Mouse (Mus musculus) heart, postnatal 25 days (tissue): Measurements from ENCODE around the gene Afap1l2. TPM values are rescaled to one million over a fixed set of nuclear protein-coding genes. Genes with fewer than 3 reads are reported as not detected.

Experiments
- DNase-seq: peaks from one replicate; pipeline ENCODE4 v3.0.0; 2022; ENCODE audit warnings: low spot score
- intact Hi-C: fragments of 180-260 bp; cut with DNase I; formaldehyde crosslinking; loops from one replicate; pipeline ENCODE4 v1.15.1; 2025
- total RNA-seq, 2 experiments: library from RNA; stranded (reverse); gene quantifications; 2 replicates each; pipeline ENCODE4 v1.2.3; 2021

The Afap1l2 gene
- total RNA-seq, 2 experiments from 2014 or later: 5.0 to 5.7 TPM

DNA sequence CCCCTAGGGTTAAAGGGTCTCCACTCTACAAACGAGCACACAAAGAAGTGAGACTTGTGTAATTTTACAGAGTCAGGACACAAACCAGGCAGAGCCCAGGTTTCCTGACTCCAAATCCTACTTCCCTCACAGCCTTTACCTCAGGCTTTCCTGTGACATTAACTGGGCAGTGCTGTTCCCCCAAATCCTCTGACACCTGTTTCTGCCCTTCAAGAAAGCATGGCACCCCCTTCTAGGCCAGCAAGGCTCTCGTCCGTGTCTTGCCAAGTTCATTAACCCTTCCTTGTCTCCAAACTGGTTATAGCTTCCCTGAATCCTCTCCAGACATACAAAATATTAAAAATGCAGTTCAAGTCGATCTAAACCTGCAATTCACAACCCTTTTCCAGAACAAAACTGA, 2.0 kb upstream of the Afap1l2 start:
- no peak for DNase-seq
- intact Hi-C loops: no loop called here

DNA sequence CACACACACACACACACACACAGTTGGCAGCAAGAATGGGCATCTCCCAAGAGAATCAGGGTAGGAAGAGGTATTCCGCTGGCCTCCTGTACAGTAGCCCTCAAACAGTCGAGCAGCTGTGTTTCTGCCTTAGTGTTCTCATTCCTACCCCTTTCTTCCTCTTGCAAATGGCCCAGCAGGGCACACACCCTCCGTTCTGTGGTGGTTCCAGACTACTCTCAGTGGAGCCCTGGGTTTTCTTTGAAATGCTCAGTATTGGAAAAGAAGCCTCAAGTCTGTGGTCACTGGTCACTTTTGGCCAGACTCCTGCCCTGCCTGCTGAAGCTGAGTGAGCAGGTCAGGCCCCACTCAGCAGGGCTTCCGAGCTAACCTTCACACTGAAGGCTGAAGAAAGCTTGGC, 1.6 kb upstream of the Afap1l2 start:
- no peak for DNase-seq
- intact Hi-C loops: no loop called here

DNA sequence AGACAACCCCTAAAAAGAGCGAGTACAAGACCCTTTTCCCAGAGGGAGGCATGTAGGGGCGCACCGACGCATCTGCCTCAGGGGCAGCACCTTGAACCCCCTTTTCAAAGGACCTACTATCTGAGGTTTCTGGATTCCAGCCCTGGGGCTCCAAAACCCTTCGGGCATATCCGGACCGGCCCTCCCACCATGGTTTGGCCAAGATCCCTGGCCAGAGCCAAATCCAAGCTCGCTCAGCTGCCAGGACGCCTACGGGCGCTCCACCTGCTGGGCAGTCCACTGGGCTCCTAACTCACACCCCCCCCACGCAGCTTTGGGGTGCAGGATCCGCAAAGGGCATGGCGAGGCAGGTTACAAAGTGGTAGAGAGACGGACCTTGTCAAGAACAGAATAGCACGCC, 737 bp downstream of the Afap1l2 start:
- intact Hi-C loops: no loop called here
- peak; percentile 44 for DNase-seq

DNA sequence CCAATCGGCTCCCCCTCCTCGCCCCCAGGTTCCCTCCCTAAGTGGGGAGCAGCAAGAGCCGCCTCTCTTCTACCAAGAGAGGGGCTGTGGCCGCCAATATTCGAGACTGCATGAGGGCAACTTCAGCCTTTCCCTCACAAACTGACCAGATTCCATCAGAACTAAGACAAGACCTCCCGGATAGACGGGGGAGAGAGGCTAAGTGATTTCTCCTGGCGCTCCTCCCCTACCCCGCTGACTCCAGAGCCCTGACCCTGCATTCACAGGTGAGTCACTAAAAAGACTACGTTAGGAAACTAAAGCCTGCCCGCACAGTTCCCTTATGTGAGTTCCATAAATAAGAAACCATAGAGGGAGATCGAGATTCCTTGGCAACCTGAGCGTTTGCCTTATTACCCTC, 1.2 kb downstream of the Afap1l2 start:
- intact Hi-C loops: no loop called here
- no peak for DNase-seq

DNA sequence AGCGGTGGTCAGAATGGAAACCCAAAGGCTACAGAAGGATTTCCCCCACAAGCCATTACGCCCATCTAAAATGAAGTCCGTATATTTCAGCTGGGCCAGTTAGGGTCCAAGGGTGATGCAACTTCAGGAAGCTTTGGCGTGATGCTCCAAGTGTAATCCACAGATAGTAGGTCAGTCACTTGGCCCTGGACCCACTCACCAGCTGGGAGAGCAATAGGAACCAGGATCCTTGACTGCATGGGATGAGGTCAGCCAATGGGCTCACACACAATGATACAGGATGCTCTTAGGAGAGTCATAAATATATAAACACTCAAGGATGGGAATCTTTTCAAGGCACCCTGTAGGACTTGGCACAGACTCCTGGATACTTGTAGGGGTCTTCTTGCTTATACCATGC, 3.0 kb downstream of the Afap1l2 start:
- peak; percentile 59 for DNase-seq
- intact Hi-C loops: no loop called here

DNA sequence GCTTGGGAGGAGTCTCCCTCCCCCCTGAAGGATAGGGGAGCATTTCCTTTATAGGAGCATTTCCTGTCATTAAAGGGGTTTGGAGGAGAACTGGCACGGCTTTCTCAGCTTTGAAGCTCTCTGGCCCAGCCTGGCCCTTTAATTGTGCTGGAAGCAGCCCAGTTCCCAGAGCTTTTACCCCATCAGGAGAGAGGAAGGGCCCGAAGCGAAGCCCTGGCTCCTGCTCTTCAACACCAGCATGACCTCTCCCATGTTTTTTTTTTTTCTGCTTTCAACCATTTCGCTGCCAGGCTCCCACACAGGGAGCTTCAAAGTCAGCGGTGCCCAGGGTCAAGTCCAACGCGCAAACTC, 4.6 kb downstream of the Afap1l2 start:
- intact Hi-C loops: no loop called here
- DNase-seq: no peak

DNA sequence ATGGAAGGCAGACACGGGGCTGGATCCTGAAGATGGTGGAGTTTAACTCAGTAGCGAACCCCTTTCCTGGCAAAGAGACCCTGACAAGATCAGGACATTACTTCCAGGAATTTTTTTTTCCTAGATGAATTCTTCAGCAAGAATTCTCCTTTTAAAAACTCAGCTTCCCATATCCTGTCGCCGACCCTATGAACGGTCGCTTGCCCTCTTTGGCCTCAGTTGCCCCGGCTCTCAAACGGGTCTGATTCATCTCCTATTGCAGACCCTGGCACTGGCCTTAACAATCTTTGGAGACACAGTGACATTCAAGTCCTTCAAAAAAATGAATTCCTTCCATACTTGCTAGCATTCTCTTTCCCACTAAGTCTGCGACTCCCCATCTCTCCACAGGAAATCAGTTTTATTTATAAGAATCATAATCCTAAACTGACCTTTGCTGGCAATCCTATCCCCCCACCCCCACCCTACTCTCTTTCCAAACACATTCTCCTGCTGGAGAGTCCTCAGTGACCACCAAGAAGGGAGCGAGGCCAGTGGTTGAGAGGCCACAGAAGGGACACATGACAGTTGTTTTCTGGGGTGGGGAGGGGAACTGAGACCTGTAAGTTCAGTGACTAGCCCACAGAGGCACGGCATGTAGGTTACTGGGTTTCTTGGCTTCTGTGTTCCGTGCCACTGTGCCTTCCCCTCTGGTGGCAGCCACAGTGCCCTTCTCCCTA, 5.1 kb downstream of the Afap1l2 start:
- no peak for DNase-seq
- intact Hi-C loops: no loop called here

DNA sequence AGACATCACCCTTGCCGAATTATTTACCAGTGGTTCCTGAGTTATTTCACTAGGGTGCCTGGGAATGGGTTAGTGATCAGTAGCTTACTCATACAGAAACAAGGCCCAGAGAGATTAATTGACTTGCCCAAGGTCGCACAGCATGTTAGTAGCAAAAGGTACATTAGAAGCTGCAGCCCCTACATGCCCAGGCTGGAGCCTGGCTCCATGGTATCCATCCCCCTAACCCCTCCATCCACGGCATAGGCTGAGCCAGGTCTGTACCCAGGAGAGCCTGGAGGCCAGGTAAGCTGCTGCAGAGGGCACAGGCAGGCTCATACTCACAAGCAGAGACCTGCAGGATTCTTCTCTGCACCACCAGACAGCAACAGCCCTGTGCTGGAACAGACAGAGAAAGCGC, 6.1 kb downstream of the Afap1l2 start:
- intact Hi-C loops: no loop called here

DNA sequence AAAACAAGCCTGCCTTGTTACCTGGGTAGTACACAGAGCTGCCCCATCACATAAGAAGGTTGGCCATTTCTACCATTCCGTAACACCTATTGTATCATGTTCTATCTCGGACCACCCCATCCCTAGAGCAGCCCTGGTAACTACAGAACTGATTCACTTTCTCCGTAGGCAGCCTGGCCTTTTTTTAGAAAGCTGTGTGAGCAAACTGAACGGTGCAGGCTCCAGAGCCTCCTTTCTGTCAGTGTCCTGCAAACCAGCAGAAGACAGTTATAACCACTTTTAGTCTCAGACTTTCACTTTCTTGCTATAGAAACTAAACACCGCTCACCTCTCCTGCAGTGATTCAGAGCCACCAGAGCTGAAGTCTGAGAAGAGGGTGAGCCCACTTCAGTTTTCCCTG, 7.4 kb downstream of the Afap1l2 start:
- intact Hi-C loops: no loop called here
- no peak for DNase-seq

More for the DNA sequence above, 6.1 kb downstream of the Afap1l2 start:
- no peak for DNase-seq

DNA sequence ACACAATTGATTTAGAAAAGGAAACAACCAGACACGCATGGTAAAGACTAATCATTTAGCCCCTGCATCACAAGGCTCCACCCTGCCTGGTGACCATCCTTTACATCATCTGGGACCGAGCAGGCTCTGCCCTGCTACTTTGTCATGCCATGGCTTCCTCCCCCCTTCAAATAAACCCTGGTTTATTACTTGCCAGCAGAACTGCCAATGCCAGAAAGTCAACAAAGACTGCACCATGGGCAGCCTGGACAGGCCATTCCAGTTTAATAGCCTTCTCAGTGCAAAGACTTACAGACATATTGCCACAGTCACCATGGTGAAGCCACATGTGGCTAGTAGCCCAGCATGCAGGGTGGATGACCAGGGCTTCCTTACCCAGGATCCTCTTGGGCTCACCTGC, 8.2 kb downstream of the Afap1l2 start:
- no peak for DNase-seq
- intact Hi-C loops: no loop called here

DNA sequence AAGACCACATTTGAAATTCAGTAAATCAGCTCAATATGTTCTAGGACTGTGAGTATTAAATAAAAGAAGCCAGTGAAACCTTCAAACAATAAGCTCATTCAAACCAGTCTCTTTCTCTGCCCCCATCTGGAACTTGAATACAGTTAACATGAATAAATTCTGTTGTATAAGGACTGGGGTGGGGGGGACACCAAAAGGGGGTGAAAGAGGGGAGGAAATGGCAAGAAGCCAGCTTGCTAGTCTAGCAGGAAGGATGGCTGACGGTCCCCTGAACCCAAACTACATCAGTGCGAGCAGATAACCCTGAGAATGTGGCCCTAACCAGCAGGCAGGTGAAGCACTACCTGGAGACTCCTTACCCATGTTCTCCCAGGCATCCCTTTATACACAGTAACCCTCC, 9.1 kb downstream of the Afap1l2 start:
- intact Hi-C loops: no loop called here
- no peak for DNase-seq

DNA sequence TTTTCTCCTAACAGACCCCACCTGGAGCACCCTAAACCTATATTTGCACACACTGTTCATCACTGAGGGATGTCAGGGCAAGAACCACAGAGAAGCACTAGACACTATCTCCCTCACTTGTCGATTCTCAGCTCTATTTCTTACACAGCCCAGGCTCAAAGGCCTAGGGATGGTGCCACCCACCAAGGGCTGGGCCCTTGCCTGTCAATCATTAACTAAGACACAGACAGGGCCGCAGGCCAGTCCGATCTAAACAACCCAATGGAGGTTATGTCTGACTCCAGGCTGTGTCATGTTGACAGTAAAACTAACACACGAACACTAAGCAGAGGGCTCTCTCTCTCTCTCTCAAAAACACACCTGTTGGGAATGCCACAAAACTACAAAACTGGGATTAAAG, 9.7 kb downstream of the Afap1l2 start:
- DNase-seq: no peak
- intact Hi-C loops: no loop called here

DNA sequence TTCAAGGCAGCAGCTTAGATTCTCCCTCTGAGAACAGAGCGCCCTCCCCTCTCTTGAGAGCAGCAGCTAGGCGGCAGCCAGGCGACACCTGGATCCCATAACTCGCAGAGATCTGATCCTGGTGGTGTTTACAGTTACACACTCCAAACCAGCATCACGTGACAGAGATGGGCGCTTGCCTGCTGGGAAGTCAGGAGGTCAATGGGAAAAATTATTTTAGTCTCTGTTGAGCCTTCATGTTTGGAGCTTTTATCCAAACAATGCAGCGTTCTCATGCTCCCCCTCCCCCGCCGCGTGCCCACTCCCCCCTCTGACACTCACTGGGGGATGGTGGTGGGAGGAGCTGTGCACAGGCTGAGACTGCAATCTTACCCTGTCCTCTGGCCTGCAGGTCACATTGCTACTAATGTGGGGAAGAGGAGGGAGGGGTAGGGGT, 10.8 kb downstream of the Afap1l2 start:
- intact Hi-C loops: no loop called here
- no peak for DNase-seq

DNA sequence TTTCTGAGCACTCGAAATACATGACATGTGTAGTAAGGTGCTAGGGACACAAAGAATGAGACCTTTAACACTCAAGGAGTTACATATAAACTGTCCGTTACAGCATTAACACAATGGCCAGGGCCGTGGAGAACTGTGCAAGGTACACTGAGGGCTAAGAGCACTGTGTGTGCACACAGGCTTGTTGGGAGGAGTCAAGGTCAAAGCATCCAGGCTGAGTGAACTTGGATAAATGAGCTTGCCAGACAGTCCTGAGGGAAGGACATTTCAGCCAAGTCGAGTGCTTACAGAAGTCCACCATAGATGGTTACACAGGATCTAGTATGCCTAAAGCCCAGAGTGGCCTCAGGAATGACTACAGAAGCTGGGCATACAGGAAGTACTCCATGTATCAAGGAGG, 12.6 kb downstream of the Afap1l2 start:
- intact Hi-C loops: no loop called here
- no peak for DNase-seq

DNA sequence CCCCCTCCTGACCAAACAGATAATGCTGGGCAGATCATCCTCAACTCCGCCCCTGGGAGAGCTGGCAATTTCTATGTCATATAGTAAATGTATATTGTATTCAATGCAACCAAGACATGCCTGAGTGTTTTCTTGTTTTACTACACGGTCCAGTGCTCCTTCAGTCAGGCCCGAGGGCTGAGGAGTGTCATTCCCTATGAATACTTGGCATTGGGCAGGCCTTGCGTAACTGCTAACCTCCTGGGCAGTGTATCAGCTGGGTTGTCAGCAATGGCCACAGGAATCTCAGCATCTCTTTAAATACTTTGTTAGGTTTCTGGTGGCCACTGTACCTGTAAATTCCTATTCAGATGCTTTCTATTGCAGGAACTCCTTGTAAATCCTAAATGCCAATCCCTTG, 13.4 kb downstream of the Afap1l2 start:
- intact Hi-C loops: no loop called here
- no peak for DNase-seq

DNA sequence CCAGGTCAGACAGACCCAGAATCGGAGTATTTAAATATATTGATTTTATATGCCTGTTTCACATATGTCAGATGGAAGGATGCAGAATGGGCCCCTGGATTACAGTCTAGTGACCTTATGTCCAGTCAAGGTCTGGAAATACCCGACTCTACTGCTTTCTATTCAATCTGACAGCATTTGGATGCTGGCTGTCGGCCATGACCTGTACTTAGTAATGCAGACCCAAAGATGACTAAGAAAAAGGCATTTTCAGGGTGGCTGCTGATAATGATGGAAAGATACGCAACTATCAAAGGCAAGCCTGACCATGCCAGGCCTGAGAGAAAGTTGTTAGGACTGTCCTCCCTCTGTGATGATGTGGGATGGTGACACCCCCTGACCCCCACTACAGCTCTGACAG, 14.3 kb downstream of the Afap1l2 start:
- no peak for DNase-seq
- intact Hi-C loops: no loop called here

DNA sequence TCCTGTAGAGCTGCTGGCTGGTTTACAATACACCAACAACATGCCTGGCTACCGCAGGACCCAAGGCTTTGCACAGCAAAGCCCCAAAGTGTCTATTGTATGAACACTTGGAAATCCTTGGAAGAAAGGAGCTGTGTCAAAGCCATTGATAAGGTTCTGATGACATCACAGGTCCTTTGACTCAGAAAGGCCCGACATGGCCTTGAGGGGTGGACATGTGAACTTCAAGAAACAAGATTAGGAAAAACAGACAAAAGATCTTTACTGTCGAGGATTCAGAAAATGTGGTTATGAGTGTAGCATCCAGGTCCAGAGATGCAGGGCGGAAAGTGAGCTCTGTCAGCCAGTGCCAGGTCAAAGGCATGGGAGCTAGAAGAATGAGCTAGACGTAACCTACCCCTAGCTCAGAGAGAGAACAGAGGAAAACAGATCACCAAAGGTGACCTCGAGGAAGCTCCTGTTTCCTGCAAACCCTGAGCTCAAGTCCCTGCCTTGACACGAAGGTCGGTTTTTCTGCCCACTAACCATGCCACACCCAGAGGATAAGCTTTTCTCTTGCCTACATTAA, 15.0 kb downstream of the Afap1l2 start:
- intact Hi-C loops: no loop called here
- DNase-seq: no peak

DNA sequence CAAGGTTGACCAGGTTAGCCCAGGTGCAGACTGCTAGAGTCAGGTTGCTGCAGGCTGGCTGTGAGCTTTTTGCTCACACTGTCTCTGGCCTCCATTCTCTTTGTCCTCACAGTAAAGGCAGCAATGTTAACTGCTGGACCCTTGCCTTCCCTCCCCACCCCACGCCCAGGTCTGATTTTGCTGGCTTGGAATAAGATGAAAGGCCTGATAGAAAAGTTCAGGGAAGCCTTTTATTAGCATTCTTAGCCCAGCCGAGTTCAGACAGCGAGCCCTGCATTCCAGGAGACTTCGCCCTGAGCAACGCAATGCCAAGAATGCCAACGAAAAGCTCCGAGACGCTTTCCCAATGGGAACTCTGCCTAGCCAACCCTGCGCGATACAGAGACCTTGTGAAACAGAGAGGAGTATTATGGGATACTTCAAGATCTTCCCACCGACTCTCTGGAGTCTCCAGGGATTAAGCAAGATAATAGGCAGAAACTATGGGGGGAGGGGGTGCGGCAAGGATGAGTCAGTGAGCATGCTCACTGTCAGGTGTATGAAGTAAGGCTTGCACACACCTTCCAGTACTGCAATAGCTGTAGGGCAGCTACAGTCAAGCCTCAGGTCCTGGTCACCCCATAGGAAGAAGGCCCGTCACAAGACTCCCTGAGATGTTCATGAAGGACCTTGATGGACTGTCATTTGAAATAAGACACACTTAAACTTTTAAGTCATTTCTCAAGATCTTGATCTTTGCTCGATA, 17.5 kb downstream of the Afap1l2 start:
- no peak for DNase-seq
- intact Hi-C loops: no loop called here

DNA sequence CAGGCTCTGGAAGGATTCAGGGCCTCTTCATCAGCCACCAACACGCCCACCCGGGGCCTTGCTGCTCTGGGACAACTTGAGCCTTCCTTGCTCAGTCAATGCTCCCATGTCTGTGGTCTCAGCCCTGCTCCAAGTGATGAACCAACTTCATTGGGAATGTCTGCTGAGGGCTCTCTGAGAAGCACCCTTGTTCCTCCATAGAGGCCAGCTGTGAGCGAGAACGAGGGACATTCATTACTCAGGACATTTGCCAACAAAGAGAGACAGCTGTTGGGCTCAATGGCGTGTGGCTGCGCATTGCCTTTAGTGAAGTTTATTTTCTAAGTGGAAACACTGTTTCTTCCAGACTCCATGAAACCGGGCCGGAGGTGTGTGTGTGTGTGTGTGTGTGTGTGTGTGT, 18.9 kb downstream of the Afap1l2 start:
- intact Hi-C loops: no loop called here
- no peak for DNase-seq

DNA sequence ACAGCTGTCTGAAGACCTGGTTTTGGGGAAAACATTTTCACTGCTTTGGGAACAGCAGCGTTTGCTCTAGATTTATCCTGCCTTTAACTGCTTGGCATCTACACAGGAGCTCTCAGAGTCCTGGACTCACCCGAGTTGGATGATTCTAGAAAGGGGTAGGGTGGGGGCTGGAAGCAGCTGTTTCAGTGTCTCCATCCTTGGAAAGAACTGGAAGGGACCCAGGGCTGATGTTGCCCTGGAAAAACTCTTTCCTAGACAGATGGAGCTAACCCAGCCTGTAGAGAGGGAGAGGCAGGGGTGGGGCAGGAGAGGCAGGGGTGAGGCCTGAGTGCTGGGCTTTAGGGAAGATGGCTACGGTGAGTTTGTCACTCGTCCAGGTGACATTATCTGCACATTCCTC, 23.8 kb downstream of the Afap1l2 start:
- DNase-seq: no peak
- intact Hi-C loops: no loop called here

DNA sequence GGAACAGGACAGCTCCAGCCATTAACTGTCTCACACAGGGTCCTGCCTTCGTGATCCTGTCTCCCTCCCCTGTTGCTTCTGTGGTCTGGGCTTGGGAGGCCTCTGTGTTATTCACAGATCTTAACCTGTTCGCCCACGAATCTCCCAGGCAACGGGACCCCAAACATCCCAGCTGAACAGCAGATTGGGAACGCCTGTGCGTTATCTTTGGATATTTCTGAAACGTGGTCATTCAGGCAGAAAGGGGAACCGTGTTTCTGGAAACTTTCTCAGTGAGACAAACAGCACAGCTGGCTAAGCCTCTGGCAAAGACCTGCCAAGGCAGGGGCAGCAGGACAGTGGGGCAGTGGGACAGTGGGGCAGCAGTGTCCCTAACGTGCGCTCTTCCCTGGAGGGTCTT, 24.3 kb downstream of the Afap1l2 start:
- intact Hi-C loops: no loop called here
- DNase-seq: no peak

DNA sequence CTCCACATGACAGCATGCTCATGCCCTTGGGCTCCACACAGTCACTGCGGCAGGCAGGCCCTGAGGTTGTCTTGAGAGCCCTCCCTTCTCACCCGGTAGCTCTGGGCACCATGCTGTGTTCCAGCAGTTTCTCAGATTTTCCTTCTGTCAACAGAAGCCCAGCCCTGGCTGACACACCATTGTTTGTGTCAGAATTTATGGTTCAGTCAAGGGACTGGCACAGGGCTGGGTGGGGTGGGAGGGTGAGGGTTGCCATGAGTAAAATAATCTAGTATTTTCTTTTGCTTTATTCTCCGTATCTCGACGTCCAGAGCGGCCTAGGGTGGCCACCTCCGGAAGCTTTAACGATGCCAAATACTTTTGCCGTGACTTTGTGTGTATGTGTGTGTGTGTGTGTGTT, 26.3 kb downstream of the Afap1l2 start:
- no peak for DNase-seq
- intact Hi-C loops: no loop called here
